Mouse (Mus musculus) skeletal muscle tissue, adult 2 months (tissue): ENCODE results near the gene Muc5ac.
"Not testable (repeated sequence)": the region's sequence is repeated elsewhere in the genome, so short reads cannot be mapped to it uniquely, and the experiment has no call there.

Experiments used
- DNase-seq: peaks from one replicate; pipeline ENCODE4 v3.0.0-alpha.2; 2012; ENCODE audit warnings: low read depth, low spot score

Gene Muc5ac

GRCm38 (mm10) chr7:141788677-141789452 is at the start of gene Muc5ac:
Gene Muc5ac, plus strand, starts transcription at chr7:141788972.
- no peak for DNase-seq

GRCm38 (mm10) chr7:141747451-141748100 is 41.2 kb upstream of the Muc5ac start:
- DNase-seq = no peak

- DNase-seq = no peak
These were observed 36.3 kb upstream of the Muc5ac start for GRCm38 (mm10) chr7:141752513-141752912.

- DNase-seq = peak; percentile 40
These were observed 32.9 kb upstream of the Muc5ac start for GRCm38 (mm10) chr7:141755831-141756230.

GRCm38 (mm10) chr7:141758291-141758690 is 30.5 kb upstream of the Muc5ac start:
- no peak for DNase-seq

- no peak for DNase-seq
These were observed 18.3 kb upstream of the Muc5ac start for GRCm38 (mm10) chr7:141770521-141770920.

- DNase-seq = peak; percentile 13
These were observed 17.8 kb upstream of the Muc5ac start for GRCm38 (mm10) chr7:141770988-141771387.

- no peak for DNase-seq
These were observed 16.7 kb upstream of the Muc5ac start for GRCm38 (mm10) chr7:141772058-141772557.

- no peak for DNase-seq
These were observed 13.9 kb upstream of the Muc5ac start for GRCm38 (mm10) chr7:141774855-141775254.

GRCm38 (mm10) chr7:141776199-141776598 is 12.6 kb upstream of the Muc5ac start:
- no peak for DNase-seq

- no peak for DNase-seq
These were observed 5.5 kb downstream of the Muc5ac start for GRCm38 (mm10) chr7:141794251-141794650.

- no peak for DNase-seq
These were observed 14.4 kb downstream of the Muc5ac start for GRCm38 (mm10) chr7:141803206-141803605.

GRCm38 (mm10) chr7:141805384-141805783 is 16.6 kb downstream of the Muc5ac start:
- no peak for DNase-seq

GRCm38 (mm10) chr7:141807823-141808222 is 19.1 kb downstream of the Muc5ac start:
- DNase-seq = not testable (repeated sequence)

- not testable (repeated sequence) for DNase-seq
These were observed 21.2 kb downstream of the Muc5ac start for GRCm38 (mm10) chr7:141809933-141810332.

- DNase-seq = no peak
These were observed 24.5 kb downstream of the Muc5ac start for GRCm38 (mm10) chr7:141813321-141813720.

- DNase-seq = peak; percentile 4
These were observed 26.6 kb downstream of the Muc5ac start for GRCm38 (mm10) chr7:141815361-141815760.

- DNase-seq = no peak
These were observed 28.7 kb downstream of the Muc5ac start for GRCm38 (mm10) chr7:141817355-141818075.

- DNase-seq = no peak
These were observed 29.5 kb downstream of the Muc5ac start for GRCm38 (mm10) chr7:141818267-141818666.

GRCm38 (mm10) chr7:141822582-141823261 is 34.0 kb downstream of the Muc5ac start:
- no peak for DNase-seq

GRCm38 (mm10) chr7:141823699-141824098 is 34.9 kb downstream of the Muc5ac start:
- DNase-seq = no peak

GRCm38 (mm10) chr7:141824398-141824797 is 35.6 kb downstream of the Muc5ac start:
- no peak for DNase-seq
